Comparison of ENCODE assay signal across 8 mouse cellular contexts in the genomic region with DNA sequence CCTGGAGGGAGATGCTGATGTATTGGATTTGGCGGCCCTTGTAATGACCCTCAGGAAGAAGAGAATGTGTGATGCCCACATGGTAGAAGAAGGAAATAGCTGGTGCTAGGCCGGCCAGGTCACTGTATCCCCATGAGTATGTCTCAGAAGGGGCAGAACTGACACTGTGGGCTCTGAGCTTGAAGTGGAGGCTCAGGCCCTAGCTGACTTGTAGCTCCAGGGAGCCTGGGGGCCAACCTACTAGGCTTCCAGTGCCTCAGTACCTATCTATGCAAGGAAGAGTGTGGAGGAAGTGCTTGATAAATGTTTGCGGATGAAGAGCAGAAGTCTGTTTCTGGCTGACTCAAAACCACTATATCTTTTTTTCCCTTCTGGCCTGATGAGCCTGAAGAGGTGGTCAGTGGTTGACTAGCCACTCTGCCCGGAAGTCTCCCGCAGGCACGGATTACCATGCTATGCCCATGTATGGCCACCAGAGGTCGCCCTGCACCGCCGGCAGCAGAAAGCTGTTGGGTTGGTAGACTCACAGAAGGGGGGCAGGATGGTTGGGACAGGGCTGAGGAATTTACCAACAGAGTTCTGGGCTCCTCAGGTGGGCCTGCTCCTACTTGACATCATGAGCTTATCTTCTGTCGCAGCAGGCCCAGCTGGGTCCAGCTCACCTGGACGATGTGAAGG. TPM values are rescaled to one million over a fixed set of nuclear protein-coding genes. Genes with fewer than 3 reads are reported as not detected.
A peak's percentile ranks its signal among the peaks of the same experiment; 100 is the strongest.
DNase-seq lines count a peak whose midpoint lies in the region; ATAC-seq lines count a peak whose summit lies in the region.

No protein-coding gene starts in this region.

- H3K36me3 ChIP-seq in liver, embryonic 13.5 days = no peaks in the 10 kb centered on the region
- no peaks in the 10 kb centered on the region for H3K36me3 ChIP-seq in stomach, embryonic 14.5 days (ENCODE audit: control insufficient read depth, insufficient read depth, low read length)

- H3K9me3 ChIP-seq in liver, embryonic 13.5 days (replicated peaks) = no peaks in the 10 kb centered on the region
- no peaks in the 10 kb centered on the region for H3K9me3 ChIP-seq in stomach, embryonic 14.5 days (ENCODE audit: control insufficient read depth, low read depth, low read length)

- DNase-seq in layer of hippocampus, adult 11-12 months (ENCODE audit: low spot score) = peak; percentile 76
- no peak for DNase-seq in layer of hippocampus, adult 9-11 months
- peak; percentile 82 to 85 for DNase-seq in cerebellum, postnatal 36 days
- peak; percentile 79 for DNase-seq in gastrocnemius, postnatal 14 days
- peak; percentile 43 to 70 for DNase-seq in kidney, adult 8-10 months
- peak; percentile 61 for DNase-seq in liver, embryonic 13.5 days
- DNase-seq in natural killer cell, adult 2 months (ENCODE audit: low spot score in 2 of 2) = peak; percentile 81 to 82

- H3K27me3 ChIP-seq in liver, embryonic 13.5 days = no peaks in the 10 kb centered on the region
- H3K27me3 ChIP-seq in stomach, embryonic 14.5 days (ENCODE audit: control insufficient read depth, insufficient read depth, low read length) = no peaks in the 10 kb centered on the region

- 0 out of 2 replicates have a peak, but pooled peaks have one; percentile 14 for ATAC-seq in liver, embryonic 13.5 days (ENCODE audit: low read depth)
- ATAC-seq in stomach, embryonic 14.5 days (ENCODE audit: insufficient number of reproducible peaks, insufficient read depth, low FRiP score, low read depth) = peak; percentile 57; the same call in 1 of the 2 replicates

- no peak overlapping the region for H3K27ac ChIP-seq in liver, embryonic 13.5 days
- H3K27ac ChIP-seq in stomach, embryonic 14.5 days (ENCODE audit: low read length) = no peak overlapping the region

- H3K4me1 ChIP-seq in liver, embryonic 13.5 days (replicated peaks) = peaks cover 11% of the 10 kb centered on the region
- no peaks in the 10 kb centered on the region for H3K4me1 ChIP-seq in stomach, embryonic 14.5 days (ENCODE audit: control insufficient read depth, insufficient read depth, low read length)

- 17% methylated on average over 11 of the region's 11 CpGs for WGBS in liver, embryonic 13.5 days (ENCODE audit: insufficient replicate concordance)
- 21% methylated on average over 11 of the region's 11 CpGs for WGBS in stomach, embryonic 14.5 days

- no peak overlapping the region for H3K4me2 ChIP-seq in liver, embryonic 13.5 days
- no peak overlapping the region for H3K4me2 ChIP-seq in stomach, embryonic 14.5 days (replicated peaks; ENCODE audit: low read depth, low read length)

- no peak overlapping the region for H3K9ac ChIP-seq in liver, embryonic 13.5 days
- no peak overlapping the region for H3K9ac ChIP-seq in stomach, embryonic 14.5 days (replicated peaks; ENCODE audit: low read depth, low read length)

- no peak overlapping the region for H3K4me3 ChIP-seq in liver, embryonic 13.5 days (replicated peaks)
- no peak overlapping the region for H3K4me3 ChIP-seq in stomach, embryonic 14.5 days (ENCODE audit: low read depth, low read length)

- intact Hi-C loops in gastrocnemius, postnatal 14 days (cut with DNase I; ENCODE audit: low total_unique reads) = loop anchor here (2.0 kb wide), 1 partner anchor 40 kb away; no protein-coding TSS in a partner anchor

RNA-seq across cellular contexts. Expression of a gene that starts 10.5 kb away (rescaled TPM):
- 10 to 100 TPM; 62.3 to 81.4 TPM for total RNA-seq in gastrocnemius, postnatal 14 days (2021)
- 1.3 and 1.5 TPM in 2 replicates for polyA plus RNA-seq in liver, embryonic 13.5 days (2015; fragmentation: Nextera tagmentation; extraction: Ambion mirVana)
- polyA plus RNA-seq in stomach, embryonic 14.5 days (2014; fragmentation: Nextera tagmentation; extraction: Ambion mirVana) = 5.7 and 6.8 TPM in 2 replicates

RNA-seq across cellular contexts. Expression of a gene that starts 24.8 kb away (rescaled TPM):
- total RNA-seq in gastrocnemius, postnatal 14 days (2021) = 1 to 10 TPM; 7.4 to 7.6 TPM
- 9.1 and 10.5 TPM in 2 replicates for polyA plus RNA-seq in liver, embryonic 13.5 days (2015; fragmentation: Nextera tagmentation; extraction: Ambion mirVana)
- 58.1 and 60.7 TPM in 2 replicates for polyA plus RNA-seq in stomach, embryonic 14.5 days (2014; fragmentation: Nextera tagmentation; extraction: Ambion mirVana)

RNA-seq across cellular contexts. Expression of a gene that starts 51.7 kb away (rescaled TPM):
- 1 to 10 TPM; 1.9 to 2.6 TPM for total RNA-seq in gastrocnemius, postnatal 14 days (2021)
- 0.12 and 0.13 TPM in 2 replicates for polyA plus RNA-seq in liver, embryonic 13.5 days (2015; fragmentation: Nextera tagmentation; extraction: Ambion mirVana)
- 2.6 and 2.7 TPM in 2 replicates for polyA plus RNA-seq in stomach, embryonic 14.5 days (2014; fragmentation: Nextera tagmentation; extraction: Ambion mirVana)
